Mouse (Mus musculus): ENCODE results near the gene Pgpep1.

Pgpep1 gene

DNA sequence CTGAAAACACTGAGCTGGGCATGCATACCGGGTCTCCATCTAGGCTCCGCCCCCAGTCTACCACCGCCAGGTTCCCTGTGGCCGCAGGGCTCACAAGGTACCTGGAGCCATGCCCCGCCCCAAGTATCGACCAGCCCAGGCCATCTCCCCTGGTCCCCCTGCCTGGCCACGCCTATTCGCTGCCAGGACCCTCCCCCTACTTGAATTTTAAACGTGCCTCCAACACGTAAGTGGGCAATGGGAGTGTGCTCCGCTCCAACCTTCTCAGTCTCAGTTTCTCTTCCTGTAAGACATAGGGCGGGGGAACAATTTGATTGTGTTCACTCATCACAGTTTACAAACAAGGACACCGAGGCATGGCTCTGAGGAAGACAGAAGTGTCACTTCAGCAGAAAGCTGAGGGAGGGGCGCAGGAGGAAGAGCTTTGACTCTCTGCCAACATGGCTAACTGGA, at the start of gene Pgpep1:
Pgpep1 (minus strand) TSS at position 116 of the 453 bp plus-strand sequence.
- peak; percentile 71 for DNase-seq

GRCm38 (mm10) chr8:70709794-70710193, 49.6 kb upstream of the Pgpep1 start:
- no peak for DNase-seq

DNA sequence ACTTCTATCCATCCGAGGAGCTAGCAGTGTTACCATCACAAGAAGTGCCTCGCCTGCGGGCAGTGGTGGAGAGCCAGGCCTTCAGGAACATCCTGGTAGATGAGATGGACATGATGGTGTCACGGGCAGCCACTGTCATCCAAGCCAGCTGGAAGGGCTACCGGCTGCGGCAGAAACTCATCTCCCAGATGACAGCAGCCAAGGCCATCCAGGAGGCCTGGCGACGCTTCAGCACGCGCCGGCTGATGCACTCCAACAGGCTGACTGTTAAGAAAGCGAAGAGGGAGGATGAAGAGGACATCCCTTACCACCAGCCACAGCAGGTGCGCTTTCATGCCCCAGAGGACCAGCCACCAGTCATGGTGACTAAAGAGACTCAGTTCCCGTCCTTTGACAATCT, 48.1 kb upstream of the Pgpep1 start:
- DNase-seq: no peak

GRCm38 (mm10) chr8:70703287-70703686, 43.1 kb upstream of the Pgpep1 start, which contains the start of gene Iqcn:
TSS of gene Iqcn (plus strand) at chr8:70703457.
- DNase-seq: no peak

- peak; percentile 83 for DNase-seq
Observed at GRCm38 (mm10) chr8:70702842-70703182, 42.6 kb upstream of the Pgpep1 start.

- no peak for DNase-seq
Observed at GRCm38 (mm10) chr8:70701982-70702841, 42.0 kb upstream of the Pgpep1 start.

GRCm38 (mm10) chr8:70701048-70701981, 41.1 kb upstream of the Pgpep1 start:
- no peak for DNase-seq

- peak; percentile 95 for DNase-seq
Observed at GRCm38 (mm10) chr8:70700555-70700922, 40.4 kb upstream of the Pgpep1 start.

GRCm38 (mm10) chr8:70699834-70700554, 39.8 kb upstream of the Pgpep1 start:
- peak; percentile 87 for DNase-seq

DNA sequence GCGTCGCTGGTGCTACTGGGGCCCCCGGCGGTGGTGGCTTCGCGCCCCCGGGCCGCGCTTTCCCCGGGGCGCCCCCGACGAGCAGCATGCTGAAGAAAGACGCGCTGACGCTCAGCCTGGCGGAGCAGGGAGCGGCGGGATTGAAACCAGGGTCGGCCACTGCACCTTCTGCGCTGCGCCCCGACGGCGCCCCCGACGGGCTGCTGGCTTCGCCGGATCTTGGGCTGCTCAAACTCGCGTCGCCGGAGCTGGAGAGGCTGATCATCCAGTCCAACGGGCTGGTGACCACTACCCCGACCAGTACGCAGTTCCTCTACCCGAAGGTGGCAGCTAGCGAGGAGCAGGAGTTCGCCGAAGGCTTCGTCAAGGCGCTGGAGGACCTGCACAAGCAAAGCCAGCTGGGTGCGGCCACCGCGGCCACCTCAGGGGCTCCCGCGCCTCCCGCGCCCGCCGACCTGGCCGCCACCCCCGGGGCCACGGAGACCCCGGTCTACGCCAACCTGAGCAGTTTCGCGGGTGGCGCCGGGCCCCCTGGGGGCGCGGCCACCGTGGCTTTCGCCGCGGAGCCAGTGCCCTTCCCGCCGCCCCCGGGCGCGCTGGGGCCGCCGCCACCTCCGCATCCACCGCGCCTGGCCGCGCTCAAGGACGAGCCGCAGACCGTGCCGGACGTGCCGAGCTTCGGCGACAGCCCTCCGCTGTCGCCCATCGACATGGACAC, 39.1 kb upstream of the Pgpep1 start:
- DNase-seq: peak; percentile 70

- DNase-seq: peak; percentile 99
Observed at GRCm38 (mm10) chr8:70698310-70699109, 38.3 kb upstream of the Pgpep1 start, which contains the start of gene Jund. TSS of gene Jund (plus strand) at chr8:70698949.

GRCm38 (mm10) chr8:70697366-70698250, 37.4 kb upstream of the Pgpep1 start:
- no peak for DNase-seq

DNA sequence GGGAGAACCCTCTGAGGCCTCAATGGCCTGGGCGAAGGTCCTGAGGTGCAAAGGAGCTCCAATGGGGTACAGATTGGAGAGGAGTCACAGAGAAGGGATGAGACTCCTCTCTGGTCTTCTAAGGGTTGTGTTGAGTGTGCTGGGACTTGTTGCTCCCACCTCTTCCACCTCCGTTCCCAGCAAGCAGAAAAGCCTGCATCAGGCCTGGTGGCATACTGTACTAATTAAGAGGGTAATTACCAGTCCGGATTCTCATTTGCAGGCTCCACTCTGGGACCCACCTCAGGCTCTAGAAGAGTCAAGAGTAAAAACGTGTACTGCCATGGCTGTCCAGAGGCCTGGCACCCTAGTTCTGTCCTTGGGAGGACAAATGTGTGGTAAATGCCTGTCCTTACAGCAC, 36.8 kb upstream of the Pgpep1 start:
- no peak for DNase-seq

GRCm38 (mm10) chr8:70696019-70696885, 36.1 kb upstream of the Pgpep1 start:
- peak; percentile 85 for DNase-seq

- DNase-seq: peak; percentile 70
Observed at GRCm38 (mm10) chr8:70695318-70696018, 35.3 kb upstream of the Pgpep1 start.

DNA sequence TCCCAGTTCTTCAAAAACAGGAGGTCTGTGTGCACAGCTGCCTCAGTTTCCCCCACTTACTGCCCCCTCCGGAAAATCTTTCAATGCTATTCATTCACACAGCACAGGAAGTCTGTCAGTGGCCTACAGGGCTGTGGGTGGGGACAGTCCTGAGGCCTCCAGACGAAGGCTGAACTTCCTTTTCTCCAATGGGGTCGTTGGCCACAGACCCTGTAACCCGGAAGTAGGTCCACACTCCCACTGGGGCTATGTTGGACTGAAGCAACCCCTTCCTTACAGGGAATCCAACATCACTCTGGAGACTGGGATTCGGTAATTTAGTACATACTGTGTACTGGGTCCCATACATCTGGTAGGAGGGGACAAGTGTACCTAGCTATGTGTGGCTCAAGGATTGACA, 33.4 kb upstream of the Pgpep1 start:
- DNase-seq: no peak

GRCm38 (mm10) chr8:70691727-70692231, 31.6 kb upstream of the Pgpep1 start:
- DNase-seq: no peak

GRCm38 (mm10) chr8:70691230-70691629, 31.0 kb upstream of the Pgpep1 start:
- DNase-seq: no peak
